Mouse (Mus musculus) midbrain, embryonic 16.5 days (tissue): ENCODE measurements around the gene Zc3hav1. TPM values are rescaled to one million over a fixed set of nuclear protein-coding genes. Genes with fewer than 3 reads are reported as not detected.

ENCODE experiments used
- ATAC-seq: fragments of 200-750 bp; cut with Nextera tagmentation; 2 replicates; pipeline ENCODE4 v1.8.0; 2017; ENCODE audit warnings: moderate TSS enrichment
- H3K27ac ChIP-seq: fragments of 300-500 bp; sonication (generic); 2 replicates; pipeline ENCODE4 v1.5.1; 2014; ENCODE audit warnings: mild to moderate bottlenecking, low read length, mixed read lengths
- H3K27me3 ChIP-seq: fragments of 300-500 bp; sonication (generic); 2 replicates; pipeline ENCODE4 v1.6.1; 2014; ENCODE audit warnings: low read depth, low read length, mixed read lengths; ENCODE audit not compliant: control insufficient read depth, insufficient read depth
- H3K36me3 ChIP-seq: fragments of 300-500 bp; sonication (generic); 2 replicates; pipeline ENCODE4 v1.6.1; 2014; ENCODE audit warnings: mild to moderate bottlenecking, low read length, moderate library complexity, mixed read lengths; ENCODE audit not compliant: control insufficient read depth, insufficient read depth
- H3K4me1 ChIP-seq: fragments of 300-500 bp; sonication (generic); 2 replicates; pipeline ENCODE4 v1.6.1; 2014; ENCODE audit warnings: mild to moderate bottlenecking, low read length, mixed read lengths; ENCODE audit not compliant: control insufficient read depth, insufficient read depth
- H3K4me2 ChIP-seq: fragments of 300-500 bp; sonication (generic); 2 replicates; pipeline ENCODE4 v1.6.1; 2014; ENCODE audit warnings: mild to moderate bottlenecking, low read length, mixed read lengths
- H3K4me3 ChIP-seq: fragments of 300-500 bp; sonication (generic); 2 replicates; pipeline ENCODE4 v1.5.1; 2014; ENCODE audit warnings: low read depth, mild to moderate bottlenecking, low read length, moderate library complexity, mixed read lengths
- H3K9ac ChIP-seq: fragments of 300-500 bp; sonication (generic); 2 replicates; pipeline ENCODE4 v1.6.1; 2014; ENCODE audit warnings: low read depth, low read length, mixed read lengths
- H3K9me3 ChIP-seq: fragments of 300-500 bp; sonication (generic); replicated peaks from 2 replicates; pipeline ENCODE4 v1.6.1; 2014; ENCODE audit warnings: mild to moderate bottlenecking, low read length, mixed read lengths; ENCODE audit not compliant: control insufficient read depth, poor library complexity, severe bottlenecking
- WGBS: fragments of 180-500 bp; shearing (Covaris S2); extraction: QIAGEN DNeasy Blood & Tissue Kit; methylation state at CpG from one replicate; pipeline ENCODE4 v1.1.7; 2014; 5-methylcytosine and 5-hydroxymethylcytosine counted together
- polyA plus RNA-seq: library from polyadenylated mRNA; unstranded; fragments of >200 nt; fragmentation: Nextera tagmentation; extraction: Ambion mirVana; gene quantifications from 2 replicates; pipeline ENCODE4 v1.2.1, GENCODE M21; 2015

Zc3hav1 gene
- polyA plus RNA-seq, 1 experiment from 2014 or later: 1.1 TPM

GRCm38 (mm10) chr6:38354723-38355353, 435 bp upstream of the Zc3hav1 start:
- Histone ChIP-seq H3K4me2 (peak overlapping the region; percentile 73), H3K9me3 (no peaks in the 10 kb centered on the region), H3K4me3 (peak overlapping the region; percentile 46), H3K27me3 (peaks cover 42% of the 10 kb centered on the region), H3K9ac (no peak overlapping the region), H3K36me3 (no peaks in the 10 kb centered on the region), H3K4me1 (peaks cover 15% of the 10 kb centered on the region), H3K27ac (no peak overlapping the region)
- WGBS: 1% methylated on average over 20 of the region's 20 CpGs
- 0 out of 2 replicates have a peak, but pooled peaks have one; percentile 11 for ATAC-seq

GRCm38 (mm10) chr6:38353181-38353580, 1.2 kb downstream of the Zc3hav1 start:
- WGBS: 8% methylated on average over 13 of the region's 13 CpGs
- peaks cover 15% of the 10 kb centered on the region for H3K4me1 ChIP-seq
- H3K9ac ChIP-seq: no peak overlapping the region
- ATAC-seq: no peak
- no peaks in the 10 kb centered on the region for H3K36me3 ChIP-seq
- H3K4me2 ChIP-seq: no peak overlapping the region
- H3K4me3 ChIP-seq: peak overlapping the region; percentile 46; the same call in 1 of the 2 replicates
- peaks cover 42% of the 10 kb centered on the region for H3K27me3 ChIP-seq
- no peaks in the 10 kb centered on the region for H3K9me3 ChIP-seq
- H3K27ac ChIP-seq: no peak overlapping the region

- no peak for ATAC-seq
- Histone ChIP-seq H3K4me1 (peaks cover 15% of the 10 kb centered on the region), H3K9me3 (no peaks in the 10 kb centered on the region), H3K27me3 (peaks cover 42% of the 10 kb centered on the region), H3K9ac (no peak overlapping the region), H3K4me3 (no peak overlapping the region), H3K36me3 (no peaks in the 10 kb centered on the region), H3K4me2 (no peak overlapping the region), H3K27ac (no peak overlapping the region)
- 14% methylated on average over 10 of the region's 10 CpGs for WGBS
These were observed 2.0 kb downstream of the Zc3hav1 start for GRCm38 (mm10) chr6:38352451-38352850.

GRCm38 (mm10) chr6:38351930-38352329, 2.5 kb downstream of the Zc3hav1 start:
- no peak overlapping the region for H3K27ac ChIP-seq
- 49% methylated on average over 4 of the region's 4 CpGs for WGBS
- H3K4me2 ChIP-seq: no peak overlapping the region
- H3K4me1 ChIP-seq: peaks cover 15% of the 10 kb centered on the region
- H3K9me3 ChIP-seq: no peaks in the 10 kb centered on the region
- H3K4me3 ChIP-seq: no peak overlapping the region
- H3K27me3 ChIP-seq: peaks cover 42% of the 10 kb centered on the region
- no peak for ATAC-seq
- H3K36me3 ChIP-seq: no peaks in the 10 kb centered on the region
- no peak overlapping the region for H3K9ac ChIP-seq

GRCm38 (mm10) chr6:38349806-38350205, 4.6 kb downstream of the Zc3hav1 start:
- 85% methylated on average over 9 of the region's 9 CpGs for WGBS
- Histone ChIP-seq H3K4me1 (peaks cover 10% of the 10 kb centered on the region), H3K4me2 (no peak overlapping the region), H3K4me3 (no peak overlapping the region), H3K9ac (no peak overlapping the region), H3K9me3 (no peaks in the 10 kb centered on the region), H3K36me3 (no peaks in the 10 kb centered on the region), H3K27me3 (peaks cover 26% of the 10 kb centered on the region), H3K27ac (no peak overlapping the region)
- ATAC-seq: no peak

- no peak overlapping the region for H3K4me2 ChIP-seq
- peaks cover 21% of the 10 kb centered on the region for H3K27me3 ChIP-seq
- H3K9ac ChIP-seq: no peak overlapping the region
- no peak overlapping the region for H3K4me3 ChIP-seq
- H3K4me1 ChIP-seq: 0 out of 2 replicates have a peak, but pooled peaks cover 2% of the 10 kb centered on the region
- no peaks in the 10 kb centered on the region for H3K9me3 ChIP-seq
- no peak overlapping the region for H3K27ac ChIP-seq
- ATAC-seq: no peak
- WGBS: 96% methylated on average over 6 of the region's 6 CpGs
- no peaks in the 10 kb centered on the region for H3K36me3 ChIP-seq
These were observed 5.5 kb downstream of the Zc3hav1 start for GRCm38 (mm10) chr6:38348811-38349453.

DNA sequence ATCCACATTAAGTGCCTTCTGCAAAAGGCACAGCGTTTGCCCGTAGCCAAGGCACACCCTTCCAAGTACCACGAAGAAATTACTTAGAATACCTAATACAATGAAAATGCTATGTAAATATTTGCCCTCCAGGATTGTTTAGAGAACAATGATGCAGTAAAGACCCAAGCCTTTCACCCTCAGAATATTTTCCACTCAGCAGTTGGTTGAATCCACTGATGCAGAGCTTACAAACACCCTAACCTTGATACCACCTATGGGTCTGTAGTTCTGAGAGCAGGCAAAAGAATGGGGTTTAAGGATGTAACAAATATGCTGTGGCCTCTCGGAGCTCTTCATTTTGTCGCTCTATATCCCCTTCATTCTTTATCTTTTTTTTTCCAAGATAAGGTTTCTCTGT, 6.5 kb downstream of the Zc3hav1 start:
- no peak overlapping the region for H3K27ac ChIP-seq
- no peak for ATAC-seq
- peaks cover 20% of the 10 kb centered on the region for H3K27me3 ChIP-seq
- 82% methylated on average over 5 of the region's 5 CpGs for WGBS
- H3K4me1 ChIP-seq: no peaks in the 10 kb centered on the region
- H3K4me3 ChIP-seq: no peak overlapping the region
- H3K9ac ChIP-seq: no peak overlapping the region
- H3K4me2 ChIP-seq: no peak overlapping the region
- no peaks in the 10 kb centered on the region for H3K9me3 ChIP-seq
- H3K36me3 ChIP-seq: no peaks in the 10 kb centered on the region

GRCm38 (mm10) chr6:38345796-38346195, 8.6 kb downstream of the Zc3hav1 start:
- H3K9ac ChIP-seq: no peak overlapping the region
- no peak overlapping the region for H3K4me3 ChIP-seq
- H3K27ac ChIP-seq: no peak overlapping the region
- H3K4me1 ChIP-seq: no peaks in the 10 kb centered on the region
- WGBS: 61% methylated on average over 7 of the region's 7 CpGs
- H3K36me3 ChIP-seq: no peaks in the 10 kb centered on the region
- H3K27me3 ChIP-seq: peaks cover 3% of the 10 kb centered on the region; the same call in 1 of the 2 replicates
- H3K4me2 ChIP-seq: no peak overlapping the region
- no peaks in the 10 kb centered on the region for H3K9me3 ChIP-seq
- no peak for ATAC-seq

DNA sequence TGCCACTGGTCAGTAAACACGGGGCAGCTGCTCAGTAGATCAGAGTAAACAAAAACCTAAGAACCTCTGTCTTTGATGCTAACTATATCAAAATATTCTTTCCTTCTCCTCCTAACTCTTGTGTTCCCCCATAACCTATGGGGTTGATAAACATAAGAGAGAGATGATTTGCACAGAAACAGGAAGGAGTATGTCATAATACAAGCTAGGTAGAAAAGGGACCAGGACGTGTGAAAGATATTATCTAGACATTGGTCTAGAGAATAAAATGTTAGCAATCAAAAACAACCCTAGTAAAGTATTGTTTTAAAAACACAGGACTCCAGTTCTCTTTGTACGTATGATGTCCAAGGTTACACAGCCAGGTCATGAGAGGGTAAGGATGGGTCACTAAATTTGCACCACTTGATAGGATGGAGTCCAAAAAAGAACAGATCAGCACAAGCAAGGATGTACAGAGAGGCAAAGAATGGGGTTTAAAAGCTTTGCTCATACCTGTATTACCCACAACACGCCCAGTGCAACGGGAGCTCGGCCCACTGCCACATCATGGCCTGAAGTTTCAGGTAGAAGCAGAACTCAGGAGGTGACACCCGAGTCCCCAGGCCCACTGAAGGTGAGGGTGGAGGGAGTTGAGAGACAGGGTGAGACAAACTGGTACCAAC, 10.3 kb downstream of the Zc3hav1 start:
- no peak overlapping the region for H3K9ac ChIP-seq
- H3K4me3 ChIP-seq: no peak overlapping the region
- H3K27me3 ChIP-seq: no peaks in the 10 kb centered on the region
- no peaks in the 10 kb centered on the region for H3K4me1 ChIP-seq
- no peak overlapping the region for H3K4me2 ChIP-seq
- H3K36me3 ChIP-seq: no peaks in the 10 kb centered on the region
- WGBS: 87% methylated on average over 7 of the region's 7 CpGs
- no peak for ATAC-seq
- H3K27ac ChIP-seq: no peak overlapping the region
- no peaks in the 10 kb centered on the region for H3K9me3 ChIP-seq
